Mouse (Mus musculus): Measurements from ENCODE around the gene Ebpl. TPM values are rescaled to one million over a fixed set of nuclear protein-coding genes. Genes with fewer than 3 reads are reported as not detected.
A peak's percentile ranks its signal among the peaks of the same experiment; 100 is the strongest.

The Ebpl gene
- 5.1 and 5.5 TPM in 2 replicates for polyA plus RNA-seq (2012; rRNA removed)

- peak; percentile 91 for DNase-seq
- H3K27ac ChIP-seq (ENCODE audit: insufficient read depth, low read length) = peak within 1 kb of the TSS; percentile 11; the same call in 1 of the 2 replicates
- peak within 1 kb of the TSS; percentile 56 for H3K4me3 ChIP-seq (replicated peaks; ENCODE audit: insufficient read depth, low read depth, low read length)
- WGBS = under 1% methylated on average over 40 of the region's 40 CpGs
- H3K27me3 ChIP-seq (ENCODE audit: control insufficient read depth, insufficient read depth, low read length) = no peaks in the 10 kb centered on the region
- TF ChIP-seq CTCF (IDR thresholded peaks at IDR 0.05; ENCODE audit: borderline replicate concordance, insufficient read depth, low read depth, low read length) = no peak
- peak; percentile 75 for TF ChIP-seq POLR2A (IDR thresholded peaks at IDR 0.05; ENCODE audit: borderline replicate concordance, insufficient read depth, low read length)
- peaks cover 2% of the 10 kb centered on the region; the same call in 1 of the 2 replicates for H3K4me1 ChIP-seq (ENCODE audit: control insufficient read depth, insufficient read depth, low read length)
These were observed at the start of gene Ebpl for GRCm38 (mm10) chr14:61360131-61360980. Gene Ebpl, minus strand, starts transcription at chr14:61360439.

GRCm38 (mm10) chr14:61410020-61410419 lies 49.8 kb upstream of the Ebpl start:
- no peak for TF ChIP-seq POLR2A (IDR thresholded peaks at IDR 0.05; ENCODE audit: borderline replicate concordance, insufficient read depth, low read length)
- TF ChIP-seq CTCF (IDR thresholded peaks at IDR 0.05; ENCODE audit: borderline replicate concordance, insufficient read depth, low read depth, low read length) = no peak
- Histone ChIP-seq H3K4me3 (replicated peaks; ENCODE audit: insufficient read depth, low read depth, low read length) (no peak overlapping the region), H3K27ac (ENCODE audit: insufficient read depth, low read length) (no peak overlapping the region), H3K4me1 (ENCODE audit: control insufficient read depth, insufficient read depth, low read length) (no peaks in the 10 kb centered on the region), H3K27me3 (ENCODE audit: control insufficient read depth, insufficient read depth, low read length) (no peaks in the 10 kb centered on the region)
- WGBS = 86% methylated on average over 2 of the region's 2 CpGs
- no peak for DNase-seq

GRCm38 (mm10) chr14:61407055-61407454 lies 46.8 kb upstream of the Ebpl start:
- TF ChIP-seq POLR2A (IDR thresholded peaks at IDR 0.05; ENCODE audit: borderline replicate concordance, insufficient read depth, low read length) (no peak), CTCF (IDR thresholded peaks at IDR 0.05; ENCODE audit: borderline replicate concordance, insufficient read depth, low read depth, low read length) (no peak)
- Histone ChIP-seq H3K27me3 (ENCODE audit: control insufficient read depth, insufficient read depth, low read length) (no peaks in the 10 kb centered on the region), H3K4me3 (replicated peaks; ENCODE audit: insufficient read depth, low read depth, low read length) (no peak overlapping the region), H3K4me1 (ENCODE audit: control insufficient read depth, insufficient read depth, low read length) (no peaks in the 10 kb centered on the region), H3K27ac (ENCODE audit: insufficient read depth, low read length) (no peak overlapping the region)
- no peak for DNase-seq
- 100% methylated on average over 3 of the region's 3 CpGs for WGBS

- H3K27me3 ChIP-seq (ENCODE audit: control insufficient read depth, insufficient read depth, low read length) = no peaks in the 10 kb centered on the region
- no peak for DNase-seq
- no peaks in the 10 kb centered on the region for H3K4me1 ChIP-seq (ENCODE audit: control insufficient read depth, insufficient read depth, low read length)
- no peak overlapping the region for H3K4me3 ChIP-seq (replicated peaks; ENCODE audit: insufficient read depth, low read depth, low read length)
- no peak overlapping the region for H3K27ac ChIP-seq (ENCODE audit: insufficient read depth, low read length)
- TF ChIP-seq CTCF (IDR thresholded peaks at IDR 0.05; ENCODE audit: borderline replicate concordance, insufficient read depth, low read depth, low read length) (no peak), POLR2A (IDR thresholded peaks at IDR 0.05; ENCODE audit: borderline replicate concordance, insufficient read depth, low read length) (no peak)
These were observed 45.5 kb upstream of the Ebpl start for GRCm38 (mm10) chr14:61405761-61406160.

GRCm38 (mm10) chr14:61404941-61405340 lies 44.7 kb upstream of the Ebpl start:
- Histone ChIP-seq H3K4me3 (replicated peaks; ENCODE audit: insufficient read depth, low read depth, low read length) (no peak overlapping the region), H3K4me1 (ENCODE audit: control insufficient read depth, insufficient read depth, low read length) (no peaks in the 10 kb centered on the region), H3K27me3 (ENCODE audit: control insufficient read depth, insufficient read depth, low read length) (no peaks in the 10 kb centered on the region), H3K27ac (ENCODE audit: insufficient read depth, low read length) (no peak overlapping the region)
- no peak for DNase-seq
- whole genome bisulfite sequencing = 92% methylated on average over 3 of the region's 3 CpGs
- TF ChIP-seq CTCF (IDR thresholded peaks at IDR 0.05; ENCODE audit: borderline replicate concordance, insufficient read depth, low read depth, low read length) = no peak
- TF ChIP-seq POLR2A (IDR thresholded peaks at IDR 0.05; ENCODE audit: borderline replicate concordance, insufficient read depth, low read length) = no peak

GRCm38 (mm10) chr14:61394745-61395144 lies 34.5 kb upstream of the Ebpl start:
- no peaks in the 10 kb centered on the region; the same call in 1 of the 2 replicates for H3K4me1 ChIP-seq (ENCODE audit: control insufficient read depth, insufficient read depth, low read length)
- H3K27ac ChIP-seq (ENCODE audit: insufficient read depth, low read length) = no peak overlapping the region
- no peaks in the 10 kb centered on the region for H3K27me3 ChIP-seq (ENCODE audit: control insufficient read depth, insufficient read depth, low read length)
- DNase-seq = no peak
- 88% methylated on average over 6 of the region's 6 CpGs for WGBS
- TF ChIP-seq POLR2A (IDR thresholded peaks at IDR 0.05; ENCODE audit: borderline replicate concordance, insufficient read depth, low read length) (no peak), CTCF (IDR thresholded peaks at IDR 0.05; ENCODE audit: borderline replicate concordance, insufficient read depth, low read depth, low read length) (no peak)
- H3K4me3 ChIP-seq (replicated peaks; ENCODE audit: insufficient read depth, low read depth, low read length) = no peak overlapping the region

- WGBS = 68% methylated on average over 3 of the region's 3 CpGs
- Histone ChIP-seq H3K4me1 (ENCODE audit: control insufficient read depth, insufficient read depth, low read length) (no peaks in the 10 kb centered on the region; the same call in 1 of the 2 replicates), H3K27me3 (ENCODE audit: control insufficient read depth, insufficient read depth, low read length) (no peaks in the 10 kb centered on the region), H3K4me3 (replicated peaks; ENCODE audit: insufficient read depth, low read depth, low read length) (no peak overlapping the region), H3K27ac (ENCODE audit: insufficient read depth, low read length) (no peak overlapping the region)
- no peak for DNase-seq
- no peak for TF ChIP-seq POLR2A (IDR thresholded peaks at IDR 0.05; ENCODE audit: borderline replicate concordance, insufficient read depth, low read length)
- no peak for TF ChIP-seq CTCF (IDR thresholded peaks at IDR 0.05; ENCODE audit: borderline replicate concordance, insufficient read depth, low read depth, low read length)
These were observed 30.3 kb upstream of the Ebpl start for GRCm38 (mm10) chr14:61390586-61390985.

- WGBS = 48% methylated on average over 2 of the region's 2 CpGs
- H3K4me3 ChIP-seq (replicated peaks; ENCODE audit: insufficient read depth, low read depth, low read length) = no peak overlapping the region
- no peaks in the 10 kb centered on the region for H3K27me3 ChIP-seq (ENCODE audit: control insufficient read depth, insufficient read depth, low read length)
- DNase-seq = peak in 1 of 2 experiments; percentile 55
- TF ChIP-seq POLR2A (IDR thresholded peaks at IDR 0.05; ENCODE audit: borderline replicate concordance, insufficient read depth, low read length) (no peak), CTCF (IDR thresholded peaks at IDR 0.05; ENCODE audit: borderline replicate concordance, insufficient read depth, low read depth, low read length) (peak; percentile 17; the same call in 1 of the 2 replicates)
- H3K27ac ChIP-seq (ENCODE audit: insufficient read depth, low read length) = no peak overlapping the region
- peaks cover 4% of the 10 kb centered on the region; the same call in 1 of the 2 replicates for H3K4me1 ChIP-seq (ENCODE audit: control insufficient read depth, insufficient read depth, low read length)
These were observed 7.1 kb upstream of the Ebpl start for GRCm38 (mm10) chr14:61367290-61367689.
